Mouse (Mus musculus): Measurements from ENCODE around the gene Top2a. TPM values are rescaled to one million over a fixed set of nuclear protein-coding genes. Genes with fewer than 3 reads are reported as not detected.

Top2a gene
- total and polyA plus RNA-seq, 2 experiments from 2014 or later, result 19.7 to 40.7 TPM

DNA sequence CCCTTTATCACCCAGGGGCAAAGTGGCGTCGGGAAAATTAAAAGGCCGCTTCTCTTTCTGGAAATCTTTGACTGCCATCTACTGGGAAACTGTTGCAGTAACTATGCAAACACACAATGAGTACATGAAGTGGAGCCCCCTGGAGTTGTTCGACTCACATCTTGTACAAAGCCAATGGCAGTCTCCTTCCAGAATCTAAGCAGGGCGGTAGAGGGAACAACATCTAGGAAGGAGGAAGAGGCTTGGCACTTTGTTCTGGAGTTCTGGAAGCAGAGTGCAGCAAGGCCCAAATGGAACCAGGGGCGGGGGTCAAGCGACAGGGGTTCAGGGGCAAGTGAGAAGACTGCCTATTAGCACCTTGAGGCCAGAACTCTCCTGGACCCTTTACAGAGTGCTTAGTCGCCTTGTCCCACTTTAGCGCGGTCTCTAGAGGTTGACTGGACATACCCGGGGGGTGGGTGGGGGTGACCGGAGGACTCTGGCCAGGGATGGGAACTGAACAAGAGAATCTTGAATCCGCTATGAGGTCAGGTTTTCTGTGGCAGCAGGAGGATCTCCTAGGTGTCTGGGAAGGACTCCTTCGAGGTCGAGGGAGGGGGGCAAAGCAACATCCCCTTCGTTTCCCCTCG, 16.5 kb upstream of the Top2a start:
- peak overlapping the region; percentile 100 for H3K4me2 ChIP-seq (ENCODE audit: low read depth)
- peak overlapping the region; percentile 71 for H3K9ac ChIP-seq
- peak overlapping the region; percentile 65 for H3K4me3 ChIP-seq (ENCODE audit: low read depth, low read length)
- WGBS, result 2% methylated on average over 17 of the region's 17 CpGs
- H3K4me1 ChIP-seq (ENCODE audit: insufficient read depth), result no peaks in the 10 kb centered on the region
- DNase-seq (peak; percentile 84), ATAC-seq (peak; percentile 76)
- H3K9me3 ChIP-seq (ENCODE audit: low read length), result no peaks in the 10 kb centered on the region
- H3K27ac ChIP-seq (ENCODE audit: low read depth, low read length), result peak overlapping the region; percentile 80
- no peaks in the 10 kb centered on the region for H3K27me3 ChIP-seq (ENCODE audit: insufficient read depth, low read length)
- TF ChIP-seq CTCF (IDR thresholded peaks at IDR 0.05; ENCODE audit: low read depth), result peak; percentile 89
- no peaks in the 10 kb centered on the region for H3K36me3 ChIP-seq (ENCODE audit: insufficient read depth)

DNA sequence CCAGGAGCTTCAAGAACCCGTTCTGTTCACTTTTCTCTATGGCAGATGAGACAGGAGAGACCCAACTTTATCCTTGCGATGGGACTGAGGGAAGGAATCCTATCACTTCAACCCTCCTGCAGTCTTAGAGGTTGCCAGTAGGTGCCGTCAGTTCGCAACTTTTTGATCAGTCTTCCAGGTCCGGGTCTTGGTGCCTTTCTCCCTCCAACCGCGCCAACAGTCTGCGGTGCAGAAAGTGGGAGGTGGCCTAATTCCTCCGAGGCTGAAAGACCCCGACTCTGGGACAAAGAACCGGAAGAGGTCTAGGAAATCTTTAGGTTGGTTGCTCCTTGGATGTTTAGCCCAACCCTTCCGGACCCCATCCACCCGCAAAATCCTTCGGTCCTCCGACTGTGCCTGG, 15.8 kb upstream of the Top2a start:
- H3K4me3 ChIP-seq (ENCODE audit: low read depth, low read length), result peak overlapping the region; percentile 65
- H3K27me3 ChIP-seq (ENCODE audit: insufficient read depth, low read length), result no peaks in the 10 kb centered on the region
- peak overlapping the region; percentile 80 for H3K27ac ChIP-seq (ENCODE audit: low read depth, low read length)
- peak; percentile 91 for ATAC-seq
- H3K4me1 ChIP-seq (ENCODE audit: insufficient read depth), result no peaks in the 10 kb centered on the region
- H3K36me3 ChIP-seq (ENCODE audit: insufficient read depth), result no peaks in the 10 kb centered on the region
- H3K9me3 ChIP-seq (ENCODE audit: low read length), result no peaks in the 10 kb centered on the region
- H3K9ac ChIP-seq, result peak overlapping the region; percentile 71
- DNase-seq, result peak; percentile 92
- WGBS, result under 1% methylated on average over 15 of the region's 15 CpGs
- peak; percentile 89 for TF ChIP-seq CTCF (IDR thresholded peaks at IDR 0.05; ENCODE audit: low read depth)
- peak overlapping the region; percentile 100 for H3K4me2 ChIP-seq (ENCODE audit: low read depth)

DNA sequence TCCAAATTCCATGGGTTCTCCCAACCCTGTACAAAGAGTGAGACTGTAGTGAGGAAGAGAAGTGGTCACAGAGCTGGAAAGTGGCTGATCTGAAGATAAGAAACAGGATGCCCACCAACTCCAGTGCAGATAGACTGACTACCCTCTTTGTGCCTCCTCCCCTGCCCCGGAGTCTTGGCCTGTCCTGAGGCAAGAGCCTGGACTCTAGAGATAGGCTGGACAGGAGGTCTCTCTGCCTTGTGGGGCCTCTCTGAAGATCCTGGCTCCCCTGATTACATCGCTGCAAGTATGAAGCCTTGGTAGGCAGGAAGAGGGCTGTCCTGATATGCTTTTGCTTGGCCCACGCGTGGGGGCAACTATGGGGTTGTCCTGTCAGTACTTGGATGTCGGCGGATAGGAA, 12.3 kb upstream of the Top2a start:
- 85% methylated on average over 6 of the region's 6 CpGs for WGBS
- H3K36me3 ChIP-seq (ENCODE audit: insufficient read depth), result no peaks in the 10 kb centered on the region

DNA sequence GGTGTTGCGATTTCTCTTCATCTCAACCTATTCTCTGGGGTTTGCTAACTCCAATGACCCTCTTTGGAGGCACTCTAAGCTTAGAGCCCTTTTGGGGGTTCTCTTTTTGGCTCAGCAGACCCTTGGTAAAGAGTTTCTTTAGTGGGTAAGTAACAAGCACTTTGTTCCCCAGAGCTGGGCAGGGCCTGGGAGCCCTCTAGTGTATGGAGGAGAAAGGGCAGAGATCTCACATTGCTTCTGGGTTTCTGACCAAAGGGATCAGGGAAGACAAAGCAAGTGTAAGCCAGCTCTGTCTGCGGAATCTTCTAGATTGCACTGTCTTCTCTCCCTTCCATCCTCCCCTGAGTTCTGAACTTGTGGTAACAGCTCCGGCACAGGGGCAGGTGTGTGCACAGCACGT, 11.4 kb upstream of the Top2a start:
- H3K9me3 ChIP-seq (ENCODE audit: low read length), result no peaks in the 10 kb centered on the region
- DNase-seq (no peak), ATAC-seq (no peak)
- H3K4me2 ChIP-seq (ENCODE audit: low read depth), result no peak overlapping the region
- no peaks in the 10 kb centered on the region for H3K4me1 ChIP-seq (ENCODE audit: insufficient read depth)
- H3K27ac ChIP-seq (ENCODE audit: low read depth, low read length), result no peak overlapping the region
- TF ChIP-seq CTCF (IDR thresholded peaks at IDR 0.05; ENCODE audit: low read depth), result peak; percentile 30; the same call in 1 of the 2 replicates
- no peak overlapping the region for H3K9ac ChIP-seq
- H3K36me3 ChIP-seq (ENCODE audit: insufficient read depth), result no peaks in the 10 kb centered on the region
- H3K4me3 ChIP-seq (ENCODE audit: low read depth, low read length), result no peak overlapping the region
- 63% methylated on average over 4 of the region's 4 CpGs for WGBS
- H3K27me3 ChIP-seq (ENCODE audit: insufficient read depth, low read length), result no peaks in the 10 kb centered on the region

More for the DNA sequence above, 12.3 kb upstream of the Top2a start:
- Histone ChIP-seq H3K4me2 (ENCODE audit: low read depth) (no peak overlapping the region), H3K4me1 (ENCODE audit: insufficient read depth) (no peaks in the 10 kb centered on the region), H3K4me3 (ENCODE audit: low read depth, low read length) (no peak overlapping the region), H3K27me3 (ENCODE audit: insufficient read depth, low read length) (no peaks in the 10 kb centered on the region), H3K9me3 (ENCODE audit: low read length) (no peaks in the 10 kb centered on the region), H3K9ac (no peak overlapping the region), H3K27ac (ENCODE audit: low read depth, low read length) (no peak overlapping the region)
- TF ChIP-seq CTCF (IDR thresholded peaks at IDR 0.05; ENCODE audit: low read depth), result no peak
- no peak for ATAC-seq
- DNase-seq, result no peak

DNA sequence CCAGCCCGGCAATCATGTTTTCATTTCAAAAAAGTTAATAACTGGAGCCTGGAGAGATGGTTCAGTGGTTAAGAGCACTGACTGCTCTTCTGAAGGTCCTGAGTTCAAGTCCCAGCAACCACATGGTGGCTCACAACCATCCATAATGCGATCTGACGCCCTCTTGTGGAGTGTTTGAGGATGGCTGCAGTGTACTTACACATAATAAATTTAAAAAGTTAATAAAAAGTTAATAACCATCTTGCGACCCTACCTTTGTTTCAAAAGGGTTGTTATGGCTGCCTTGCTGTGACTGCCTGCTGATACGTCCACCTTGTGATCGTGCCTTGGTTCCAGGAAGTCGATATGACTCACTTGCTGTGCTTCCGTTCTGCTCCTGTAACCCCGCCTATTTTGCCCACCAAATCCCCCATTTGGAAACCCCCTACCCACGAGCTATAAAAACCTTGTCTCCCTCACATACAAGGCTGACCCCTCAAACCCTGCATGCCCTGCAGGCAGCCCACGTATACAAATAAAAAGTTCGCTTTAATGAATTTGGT, 3.0 kb upstream of the Top2a start:
- 88% methylated on average over 12 of the region's 12 CpGs for WGBS
- Histone ChIP-seq H3K4me3 (ENCODE audit: low read depth, low read length) (no peak overlapping the region), H3K4me2 (ENCODE audit: low read depth) (no peak overlapping the region), H3K9me3 (ENCODE audit: low read length) (no peaks in the 10 kb centered on the region), H3K27me3 (ENCODE audit: insufficient read depth, low read length) (no peaks in the 10 kb centered on the region), H3K4me1 (ENCODE audit: insufficient read depth) (no peaks in the 10 kb centered on the region), H3K27ac (ENCODE audit: low read depth, low read length) (no peak overlapping the region), H3K36me3 (ENCODE audit: insufficient read depth) (no peaks in the 10 kb centered on the region), H3K9ac (no peak overlapping the region)
- no peak for ATAC-seq
- DNase-seq, result no peak
- TF ChIP-seq CTCF (IDR thresholded peaks at IDR 0.05; ENCODE audit: low read depth), result no peak

DNA sequence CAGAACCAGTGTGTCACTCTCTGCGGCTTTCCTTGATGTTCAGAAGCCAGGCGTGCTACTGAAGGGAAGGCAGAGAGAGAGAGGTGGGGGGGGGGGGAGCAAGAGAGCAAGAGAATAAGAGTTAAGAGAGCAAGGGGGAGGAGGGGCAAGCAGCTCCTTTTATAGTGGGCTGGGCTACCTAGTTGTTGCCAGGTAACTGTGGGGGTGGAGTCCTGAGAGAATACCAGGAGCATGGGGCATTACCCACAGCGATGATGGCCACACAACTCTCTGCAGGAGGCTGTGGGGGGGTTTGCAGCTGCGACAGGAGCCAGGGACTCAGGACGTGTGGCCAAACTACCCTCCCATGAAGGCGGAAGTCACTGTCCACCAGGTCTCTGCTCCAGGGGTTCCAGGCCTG, 1.9 kb upstream of the Top2a start:
- Histone ChIP-seq H3K4me1 (ENCODE audit: insufficient read depth) (no peaks in the 10 kb centered on the region), H3K27me3 (ENCODE audit: insufficient read depth, low read length) (no peaks in the 10 kb centered on the region), H3K36me3 (ENCODE audit: insufficient read depth) (no peaks in the 10 kb centered on the region), H3K4me3 (ENCODE audit: low read depth, low read length) (no peak overlapping the region), H3K9ac (no peak overlapping the region), H3K27ac (ENCODE audit: low read depth, low read length) (no peak overlapping the region), H3K4me2 (ENCODE audit: low read depth) (no peak overlapping the region), H3K9me3 (ENCODE audit: low read length) (no peaks in the 10 kb centered on the region)
- no peak for ATAC-seq
- no peak for TF ChIP-seq CTCF (IDR thresholded peaks at IDR 0.05; ENCODE audit: low read depth)
- no peak for DNase-seq
- 90% methylated on average over 6 of the region's 6 CpGs for WGBS

DNA sequence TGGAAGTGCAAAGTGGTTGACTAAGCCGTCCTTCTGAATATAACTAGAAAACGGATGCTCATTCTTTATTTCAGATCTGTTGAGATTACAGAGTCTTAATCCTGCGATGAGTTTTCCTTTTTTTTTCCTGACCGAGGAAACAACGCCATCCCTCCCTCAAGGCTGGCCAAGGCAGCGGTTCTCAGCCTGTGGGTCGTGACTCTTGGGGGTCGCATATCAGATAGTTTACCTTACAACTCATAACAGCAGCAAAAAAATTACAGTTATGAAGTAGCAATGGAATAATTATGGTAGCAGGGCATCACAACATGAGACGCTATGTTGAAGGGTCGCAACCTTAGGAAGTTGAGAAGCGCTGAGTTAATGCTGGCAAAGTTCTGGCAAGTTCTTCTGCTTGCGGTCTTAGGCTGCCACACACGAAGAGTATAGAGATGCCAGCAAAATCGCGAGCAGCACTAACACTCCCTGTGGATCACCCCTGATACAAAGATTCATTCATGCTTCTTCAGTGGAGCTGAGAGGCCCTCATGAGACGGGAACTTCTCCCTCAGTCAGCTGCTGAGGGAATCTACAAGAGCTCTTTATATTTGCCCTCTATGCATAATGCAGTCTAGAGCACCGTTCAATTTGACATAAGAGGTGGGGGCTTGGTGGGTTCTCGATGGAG, 612 bp upstream of the Top2a start:
- Histone ChIP-seq H3K27ac (ENCODE audit: low read depth, low read length) (peak overlapping the region; percentile 30; the same call in 1 of the 2 replicates), H3K36me3 (ENCODE audit: insufficient read depth) (no peaks in the 10 kb centered on the region), H3K4me1 (ENCODE audit: insufficient read depth) (no peaks in the 10 kb centered on the region), H3K4me3 (ENCODE audit: low read depth, low read length) (peak overlapping the region; percentile 46), H3K27me3 (ENCODE audit: insufficient read depth, low read length) (no peaks in the 10 kb centered on the region), H3K9me3 (ENCODE audit: low read length) (no peaks in the 10 kb centered on the region), H3K9ac (peak overlapping the region; percentile 44), H3K4me2 (ENCODE audit: low read depth) (peak overlapping the region; percentile 50)
- no peak for DNase-seq
- 47% methylated on average over 18 of the region's 18 CpGs for whole genome bisulfite sequencing
- TF ChIP-seq CTCF (IDR thresholded peaks at IDR 0.05; ENCODE audit: low read depth), result no peak
- ATAC-seq, result peak; percentile 17
